Mouse (Mus musculus) forebrain, embryonic 11.5 days (tissue): Measurements from ENCODE around the gene Rpl13a. TPM values are rescaled to one million over a fixed set of nuclear protein-coding genes. Genes with fewer than 3 reads are reported as not detected.
"Not testable (repeated sequence)": the region's sequence is repeated elsewhere in the genome, so short reads cannot be mapped to it uniquely, and the experiment has no call there.

Experiments
- ATAC-seq: fragments of 200-750 bp; cut with Nextera tagmentation; replicated peaks from 2 replicates; pipeline ENCODE4 v1.8.0; 2017; ENCODE audit warnings: moderate TSS enrichment; ENCODE audit not compliant: low FRiP score
- DNase-seq: peaks from one replicate; pipeline ENCODE4 v3.0.0-alpha.2; 2017; ENCODE audit warnings: low spot score
- H3K27ac ChIP-seq: fragments of 300-500 bp; sonication (generic); 2 replicates; pipeline ENCODE4 v1.5.1; 2014; ENCODE audit warnings: low read depth, low read length
- H3K27me3 ChIP-seq: fragments of 300-500 bp; sonication (generic); 2 replicates; pipeline ENCODE4 v1.6.1; 2014; ENCODE audit warnings: mild to moderate bottlenecking, low read length, mixed read lengths; ENCODE audit not compliant: control insufficient read depth, insufficient read depth
- H3K36me3 ChIP-seq: fragments of 300-500 bp; sonication (generic); 2 replicates; pipeline ENCODE4 v1.6.1; 2014; ENCODE audit warnings: mild to moderate bottlenecking, low read length, moderate library complexity, mixed read lengths; ENCODE audit not compliant: control insufficient read depth, insufficient read depth
- H3K4me1 ChIP-seq: fragments of 300-500 bp; sonication (generic); replicated peaks from 2 replicates; pipeline ENCODE4 v1.6.1; 2014; ENCODE audit warnings: low read length, mixed read lengths; ENCODE audit not compliant: control insufficient read depth, insufficient read depth
- H3K4me2 ChIP-seq: fragments of 300-500 bp; sonication (generic); 2 replicates; pipeline ENCODE4 v1.6.1; 2014; ENCODE audit warnings: low read depth, mild to moderate bottlenecking, low read length, moderate library complexity, mixed read lengths; ENCODE audit not compliant: severe bottlenecking
- H3K4me3 ChIP-seq: fragments of 300-500 bp; sonication (generic); 2 replicates; pipeline ENCODE4 v1.5.1; 2014; ENCODE audit warnings: low read depth, low read length
- H3K9ac ChIP-seq: fragments of 300-500 bp; sonication (generic); 2 replicates; pipeline ENCODE4 v1.6.1; 2014; ENCODE audit warnings: low read length
- H3K9me3 ChIP-seq: fragments of 300-500 bp; sonication (generic); 2 replicates; pipeline ENCODE4 v1.6.1; 2016; ENCODE audit warnings: low read length, mixed read lengths; ENCODE audit not compliant: control insufficient read depth
- WGBS: fragments of 180-500 bp; shearing (Covaris S2); extraction: QIAGEN DNeasy Blood & Tissue Kit; methylation state at CpG from one replicate; pipeline ENCODE4 v1.1.7; 2014; 5-methylcytosine and 5-hydroxymethylcytosine counted together
- polyA plus RNA-seq: library from polyadenylated mRNA; unstranded; fragments of >200 nt; fragmentation: Nextera tagmentation; extraction: Ambion mirVana; gene quantifications from 2 replicates; pipeline ENCODE4 v1.2.1, GENCODE M21; 2014

Rpl13a gene
- polyA plus RNA-seq, 1 experiment from 2014 or later: 1,164 TPM

DNA sequence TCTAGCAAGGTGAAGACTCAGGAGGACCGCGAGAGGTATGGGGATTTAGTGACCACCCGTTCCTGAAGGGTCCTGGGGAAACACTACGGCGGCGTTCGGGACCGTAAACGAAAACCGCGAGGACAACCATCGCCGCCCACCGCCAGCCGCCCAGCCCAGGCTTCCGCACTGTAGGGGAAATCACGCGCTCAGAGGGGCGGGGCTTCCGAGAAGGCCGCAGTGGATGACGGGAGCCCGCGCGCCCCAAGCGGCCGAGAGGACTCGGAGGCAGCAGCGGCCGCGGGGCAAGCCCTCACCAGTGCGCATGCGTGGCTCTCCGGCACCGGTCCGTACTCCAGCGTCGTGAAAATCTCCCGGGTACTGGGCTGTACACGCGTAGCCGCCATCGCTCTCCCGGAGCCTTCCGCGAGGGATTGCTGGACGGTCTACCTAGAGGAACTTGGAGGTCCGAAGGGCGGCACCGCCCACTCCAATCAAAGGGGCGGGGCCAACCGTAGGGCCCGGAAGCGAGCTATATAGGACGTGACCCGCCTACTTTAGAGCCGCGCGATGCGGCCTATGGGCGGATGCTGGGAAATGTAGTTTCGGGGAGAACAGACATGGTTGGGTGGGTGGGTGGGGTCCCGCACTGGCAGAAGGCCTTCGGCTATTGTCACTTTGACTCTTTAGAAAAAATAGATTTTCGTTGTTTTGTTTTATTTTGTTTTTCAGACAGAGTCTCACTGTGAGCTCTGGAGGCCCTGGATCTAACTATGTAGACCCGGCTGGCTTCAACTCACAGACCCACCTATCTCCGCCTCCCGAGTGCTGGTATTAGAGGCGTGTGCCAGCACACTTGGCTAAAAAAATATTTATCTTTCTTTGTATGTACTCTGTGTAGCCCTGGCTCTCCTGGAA is 25.8 kb upstream of the Rpl13a start, which contains the start of the genes Pih1d1 and Aldh16a1:
TSS of gene Pih1d1 (plus strand) at position 208 of the 897 bp plus-strand sequence.
TSS of gene Aldh16a1 (minus strand) at position 489 of the 897 bp plus-strand sequence.
- ATAC-seq: peak; percentile 96
- DNase-seq: peak; percentile 99
- WGBS: 6% methylated on average over 68 of the region's 69 CpGs
- Histone ChIP-seq H3K9ac (peak within 1 kb of the TSS; percentile 81), H3K36me3 (no peaks in the 10 kb centered on the region), H3K4me2 (peak within 1 kb of the TSS; percentile 87), H3K9me3 (no peaks in the 10 kb centered on the region), H3K4me3 (peak within 1 kb of the TSS; percentile 58), H3K4me1 (peaks cover 4% of the 10 kb centered on the region; the same call in 1 of the 2 replicates), H3K27ac (peak within 1 kb of the TSS; percentile 75), H3K27me3 (no peaks in the 10 kb centered on the region)

DNA sequence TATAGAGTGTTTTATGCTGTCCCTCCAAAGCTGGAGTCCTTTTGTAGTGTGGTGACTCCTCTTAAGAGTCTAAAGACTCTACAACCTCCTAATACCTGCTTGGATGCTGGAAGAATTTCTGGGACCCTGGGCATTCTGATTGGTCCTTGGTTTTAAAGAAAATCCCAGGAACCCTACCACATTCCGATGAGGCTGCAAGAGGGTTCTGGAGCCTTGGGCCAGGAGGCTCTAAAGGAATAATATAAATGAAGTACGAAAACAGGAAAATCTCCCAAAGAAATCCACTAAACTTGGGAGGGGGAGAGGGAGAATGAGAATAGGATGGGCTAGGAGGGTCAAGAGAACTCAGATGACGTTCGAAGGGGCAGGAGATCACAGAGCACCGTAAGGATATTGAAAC is 25.0 kb upstream of the Rpl13a start:
- Histone ChIP-seq H3K4me3 (peak overlapping the region; percentile 58), H3K36me3 (no peaks in the 10 kb centered on the region), H3K4me2 (peak overlapping the region; percentile 87), H3K9me3 (no peaks in the 10 kb centered on the region), H3K27me3 (no peaks in the 10 kb centered on the region), H3K4me1 (peaks cover 4% of the 10 kb centered on the region; the same call in 1 of the 2 replicates), H3K9ac (peak overlapping the region; percentile 81), H3K27ac (peak overlapping the region; percentile 75; the same call in 1 of the 2 replicates)
- ATAC-seq (no peak), DNase-seq (no peak)
- 4% methylated on average over 5 of the region's 5 CpGs for WGBS

DNA sequence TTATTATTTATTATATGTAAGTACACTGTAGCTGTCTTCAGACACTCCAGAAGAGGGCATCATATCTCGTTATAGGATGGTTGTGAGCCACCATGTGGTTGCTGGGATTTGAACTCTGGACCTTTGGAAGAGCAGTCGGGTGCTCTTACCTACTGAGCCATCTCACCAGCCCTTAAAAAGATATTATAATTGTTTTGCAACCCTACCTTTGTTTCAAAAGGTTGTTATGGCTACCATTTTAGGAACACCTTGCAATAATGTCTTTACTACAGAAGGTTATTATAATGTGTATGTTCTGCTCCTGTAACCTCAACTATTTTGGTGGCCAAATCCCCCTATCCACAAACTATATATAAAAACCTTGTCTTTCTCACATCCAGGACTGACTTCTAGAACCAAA is 24.5 kb upstream of the Rpl13a start:
- not testable (repeated sequence) for DNase-seq, H3K27ac ChIP-seq, H3K36me3 ChIP-seq, H3K4me3 ChIP-seq, ATAC-seq, H3K4me1 ChIP-seq, H3K9me3 ChIP-seq, H3K9ac ChIP-seq, H3K27me3 ChIP-seq
- peak overlapping the region; percentile 87; the same call in 1 of the 2 replicates for H3K4me2 ChIP-seq
- WGBS: 98% methylated on average over 2 of the region's 2 CpGs

DNA sequence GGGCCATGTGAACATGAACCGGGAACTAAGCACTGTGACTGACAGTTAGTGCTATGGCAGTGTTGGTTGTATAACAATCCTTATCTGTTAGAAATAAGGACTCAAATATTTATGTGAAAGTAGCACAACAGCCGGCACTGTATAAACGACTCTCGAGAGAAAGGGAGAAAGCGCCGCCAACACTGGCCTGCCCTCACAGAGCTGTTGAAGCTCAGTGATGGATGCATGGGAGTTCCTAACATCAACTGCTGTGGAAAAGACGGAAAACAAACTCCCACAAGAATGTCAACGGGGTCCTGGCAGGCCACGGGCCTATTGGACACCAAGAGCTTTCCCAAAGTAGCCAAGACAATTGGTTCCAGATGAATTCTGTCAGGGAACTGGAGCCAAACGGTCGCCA is 22.7 kb upstream of the Rpl13a start:
- Histone ChIP-seq H3K27me3 (no peaks in the 10 kb centered on the region), H3K36me3 (no peaks in the 10 kb centered on the region; the same call in 1 of the 2 replicates), H3K4me3 (no peak overlapping the region), H3K9ac (no peak overlapping the region), H3K9me3 (no peaks in the 10 kb centered on the region), H3K27ac (no peak overlapping the region), H3K4me2 (no peak overlapping the region), H3K4me1 (peaks cover 4% of the 10 kb centered on the region; the same call in 1 of the 2 replicates)
- 76% methylated on average over 11 of the region's 11 CpGs for WGBS
- DNase-seq: no peak
- ATAC-seq: no peak

DNA sequence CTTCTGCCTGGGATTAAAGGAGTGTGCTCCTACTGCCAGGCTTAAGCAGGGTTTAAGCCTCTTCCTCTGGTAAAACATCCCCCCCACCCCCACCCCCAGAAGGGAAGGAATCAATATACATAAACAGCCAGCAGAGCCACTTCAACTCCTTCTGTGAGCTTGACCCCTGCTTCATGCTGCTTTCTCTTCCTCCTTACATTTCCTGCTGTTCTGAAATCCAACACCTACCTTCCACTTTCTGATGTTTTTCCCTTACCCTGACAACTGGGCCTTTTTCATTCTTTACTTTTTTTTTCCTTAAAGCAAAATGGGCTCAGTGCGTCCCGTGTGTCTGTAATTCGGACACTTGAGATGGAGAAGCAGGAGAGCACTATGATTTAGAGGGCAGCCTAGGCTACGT is 21.8 kb upstream of the Rpl13a start:
- Histone ChIP-seq H3K9ac (no peak overlapping the region), H3K27me3 (no peaks in the 10 kb centered on the region), H3K36me3 (no peaks in the 10 kb centered on the region; the same call in 1 of the 2 replicates), H3K4me3 (no peak overlapping the region), H3K27ac (no peak overlapping the region), H3K4me1 (peaks cover 4% of the 10 kb centered on the region; the same call in 1 of the 2 replicates), H3K4me2 (no peak overlapping the region), H3K9me3 (no peaks in the 10 kb centered on the region)
- no peak for ATAC-seq
- DNase-seq: no peak
- 66% methylated on average over 4 of the region's 4 CpGs for WGBS

DNA sequence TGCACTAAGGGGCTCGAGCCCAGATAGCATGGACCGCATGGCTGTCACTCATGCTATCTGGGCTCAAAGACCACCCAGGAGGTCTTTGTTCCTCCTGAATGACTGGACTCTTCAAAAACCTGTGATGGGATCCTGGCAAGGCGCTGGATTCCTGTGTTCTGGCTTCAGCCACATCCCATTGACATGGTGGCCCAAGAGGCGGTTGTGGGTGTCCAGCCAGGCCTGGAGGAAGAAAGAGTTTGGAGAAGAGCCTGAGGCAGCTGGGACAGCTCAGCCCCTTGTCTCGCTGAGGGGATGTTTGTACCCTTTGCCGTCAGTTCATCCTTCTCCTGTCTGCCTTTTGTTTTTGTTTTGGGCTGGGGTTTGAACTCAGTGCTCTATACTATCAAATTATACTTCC is 21.0 kb upstream of the Rpl13a start:
- peaks cover 4% of the 10 kb centered on the region; the same call in 1 of the 2 replicates for H3K4me1 ChIP-seq
- ATAC-seq (no peak), DNase-seq (no peak)
- no peaks in the 10 kb centered on the region; the same call in 1 of the 2 replicates for H3K36me3 ChIP-seq
- no peak overlapping the region; the same call in 1 of the 2 replicates for H3K9ac ChIP-seq
- H3K9me3 ChIP-seq: no peaks in the 10 kb centered on the region
- no peak overlapping the region for H3K4me2 ChIP-seq
- H3K27ac ChIP-seq: no peak overlapping the region
- H3K4me3 ChIP-seq: no peak overlapping the region
- WGBS: 31% methylated on average over 6 of the region's 6 CpGs
- no peaks in the 10 kb centered on the region for H3K27me3 ChIP-seq

DNA sequence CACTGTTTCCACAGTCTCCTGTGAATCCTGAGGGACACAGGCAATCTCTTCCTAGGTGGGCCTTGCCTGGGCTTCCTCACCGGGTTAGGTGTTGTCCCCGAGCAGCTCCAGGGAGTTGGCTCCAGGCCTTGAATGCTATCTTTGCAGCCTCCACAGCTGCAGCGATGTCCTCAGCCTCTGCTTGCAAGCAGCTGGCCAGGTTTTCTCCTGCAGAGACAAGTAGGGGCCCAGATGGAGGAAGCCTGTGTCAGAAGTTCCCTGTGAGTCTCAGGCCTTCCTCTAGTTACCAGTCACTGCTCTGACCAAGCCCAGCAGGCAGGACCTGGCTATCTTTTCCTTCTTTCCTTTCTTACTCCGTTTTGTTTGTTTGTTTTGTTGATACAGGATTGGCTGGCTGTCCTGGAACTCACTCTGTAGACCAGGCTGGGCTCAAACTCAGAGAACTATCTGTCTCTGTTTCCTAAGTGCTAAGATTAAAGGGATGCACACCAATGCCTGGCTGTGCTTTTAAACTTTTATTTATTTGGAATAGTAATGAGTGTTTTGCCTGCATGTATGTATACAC is 20.1 kb upstream of the Rpl13a start:
- H3K9me3 ChIP-seq: no peaks in the 10 kb centered on the region
- DNase-seq: no peak
- no peaks in the 10 kb centered on the region; the same call in 1 of the 2 replicates for H3K36me3 ChIP-seq
- H3K27ac ChIP-seq: no peak overlapping the region
- no peak overlapping the region for H3K4me3 ChIP-seq
- WGBS: 74% methylated on average over 4 of the region's 4 CpGs
- no peak for ATAC-seq
- no peaks in the 10 kb centered on the region for H3K27me3 ChIP-seq
- H3K4me2 ChIP-seq: no peak overlapping the region
- H3K4me1 ChIP-seq: peaks cover 3% of the 10 kb centered on the region; the same call in 1 of the 2 replicates
- H3K9ac ChIP-seq: no peak overlapping the region

DNA sequence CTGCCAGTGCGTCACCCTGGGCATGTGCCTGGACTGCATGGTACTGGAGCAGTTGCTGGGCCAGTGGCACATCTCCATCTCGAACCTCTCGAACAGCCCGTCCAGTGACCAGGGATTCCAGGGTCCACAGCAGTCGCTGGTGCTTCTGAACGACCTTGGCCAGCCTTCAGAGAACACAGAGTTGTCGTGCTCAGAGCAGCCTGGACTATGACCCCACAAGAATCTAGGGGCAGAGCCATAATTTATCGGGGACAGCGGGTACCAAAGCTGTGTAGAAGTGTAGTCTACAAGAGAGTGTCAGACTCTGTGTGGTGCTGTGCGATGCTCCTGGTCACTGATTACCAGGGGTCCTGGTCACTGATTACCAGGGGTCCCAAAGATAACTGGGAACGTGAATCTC is 19.3 kb upstream of the Rpl13a start:
- no peak for DNase-seq
- ATAC-seq: no peak
- H3K9me3 ChIP-seq: no peaks in the 10 kb centered on the region
- no peak overlapping the region for H3K9ac ChIP-seq
- H3K4me3 ChIP-seq: no peak overlapping the region
- WGBS: 95% methylated on average over 11 of the region's 11 CpGs
- no peaks in the 10 kb centered on the region; the same call in 1 of the 2 replicates for H3K36me3 ChIP-seq
- H3K27me3 ChIP-seq: no peaks in the 10 kb centered on the region
- no peak overlapping the region for H3K4me2 ChIP-seq
- no peaks in the 10 kb centered on the region; the same call in 1 of the 2 replicates for H3K4me1 ChIP-seq
- no peak overlapping the region for H3K27ac ChIP-seq
